Mouse (Mus musculus): Measurements from ENCODE around the gene Syn3. TPM values are rescaled to one million over a fixed set of nuclear protein-coding genes. Genes with fewer than 3 reads are reported as not detected.
"Not testable (repeated sequence)": the region's sequence is repeated elsewhere in the genome, so short reads cannot be mapped to it uniquely, and the experiment has no call there.

The Syn3 gene
- total RNA-seq, 1 experiment from 2014 or later: 3.4 TPM

DNA sequence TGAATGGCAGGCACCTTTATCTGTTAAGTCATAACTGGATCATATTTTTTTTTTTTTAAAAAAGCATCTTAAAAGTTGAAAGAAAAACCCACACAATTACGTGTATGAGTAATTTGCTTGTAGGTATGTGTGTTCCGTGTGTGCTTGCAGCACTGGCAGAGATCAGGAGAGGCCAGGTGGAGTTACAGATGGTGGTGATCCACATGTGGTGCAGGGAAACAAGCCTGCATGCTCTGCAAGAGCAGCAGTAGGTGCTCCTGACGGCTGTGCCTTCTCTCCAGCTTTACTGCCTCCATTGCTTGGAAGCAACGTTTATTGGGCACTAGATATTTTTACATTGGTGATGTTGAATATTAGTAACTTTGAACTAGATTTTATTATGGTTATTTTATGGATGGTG is 455.0 kb downstream of the Syn3 start:
- DNase-seq: no peak

DNA sequence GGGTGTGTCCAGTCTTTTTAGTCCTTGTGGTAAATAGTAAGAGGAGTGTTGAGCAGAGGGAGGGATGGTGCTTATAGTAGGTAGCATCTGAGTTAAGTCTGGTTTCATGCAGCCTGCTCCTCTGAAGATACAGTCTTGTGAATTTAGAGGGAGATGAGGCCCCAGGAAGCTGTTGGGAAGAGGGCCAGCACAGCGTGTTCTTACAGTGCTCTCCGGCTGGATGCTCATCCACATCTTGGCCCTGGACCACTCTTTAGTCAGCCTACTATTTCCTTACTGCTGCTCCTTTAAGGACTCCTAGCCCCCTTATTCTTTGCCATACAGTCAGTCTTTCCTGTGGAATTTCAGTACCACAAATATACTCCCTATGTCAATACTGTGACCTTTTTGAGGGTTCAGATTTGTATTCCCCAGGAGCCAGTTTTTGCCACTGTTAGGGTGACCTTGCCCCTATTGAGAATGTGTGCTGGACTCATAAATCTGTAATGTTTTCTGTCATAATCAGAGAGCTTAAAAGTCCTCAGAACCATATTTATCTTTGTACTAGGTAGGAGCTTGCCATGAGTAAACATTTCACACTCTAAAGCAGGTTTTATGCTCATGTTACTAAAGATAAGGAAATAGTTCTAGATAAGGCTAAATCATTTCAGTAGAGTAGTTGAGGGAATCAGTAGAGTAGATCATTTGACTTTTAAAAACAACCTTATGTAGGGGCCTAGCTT is 464.5 kb downstream of the Syn3 start:
- DNase-seq: no peak

DNA sequence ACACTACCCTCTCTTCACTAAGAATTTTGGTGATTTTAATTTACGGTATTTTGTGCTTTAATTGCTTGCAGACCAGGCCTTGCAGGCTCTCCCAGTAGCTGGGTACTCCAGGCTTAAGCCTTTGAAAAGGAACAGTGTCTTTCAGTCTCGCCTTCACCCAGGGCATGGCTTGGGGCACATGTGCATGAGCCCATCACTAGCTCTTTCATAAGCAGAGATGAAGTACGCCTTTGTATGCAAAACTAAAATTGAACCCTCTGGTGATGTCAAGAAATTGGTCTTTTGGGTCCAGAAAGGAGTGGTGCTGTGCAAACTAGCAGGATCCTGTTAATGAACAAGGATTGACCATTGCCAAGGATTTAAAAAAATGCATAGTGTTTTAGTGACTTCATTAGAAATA is 466.2 kb downstream of the Syn3 start:
- DNase-seq: no peak

DNA sequence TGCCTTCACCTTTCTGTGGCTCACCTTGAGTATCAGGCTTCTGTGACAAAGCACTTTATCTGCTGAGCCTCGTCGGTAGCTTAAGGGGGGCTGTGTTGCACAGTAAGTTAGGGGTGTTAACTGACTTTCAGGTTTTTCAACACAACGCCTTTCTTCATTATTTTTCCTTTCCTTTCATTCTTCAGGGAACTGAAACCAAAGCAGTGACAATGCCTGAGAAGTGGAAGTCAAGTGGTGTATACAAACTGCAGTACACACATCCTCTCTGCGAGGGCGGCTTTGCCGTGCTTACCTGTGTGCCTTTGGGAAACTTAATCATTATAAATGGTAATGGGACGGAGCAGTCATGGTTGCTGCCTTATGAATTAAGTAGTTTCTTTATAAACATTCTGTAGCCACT is 468.0 kb downstream of the Syn3 start:
- no peak for DNase-seq

DNA sequence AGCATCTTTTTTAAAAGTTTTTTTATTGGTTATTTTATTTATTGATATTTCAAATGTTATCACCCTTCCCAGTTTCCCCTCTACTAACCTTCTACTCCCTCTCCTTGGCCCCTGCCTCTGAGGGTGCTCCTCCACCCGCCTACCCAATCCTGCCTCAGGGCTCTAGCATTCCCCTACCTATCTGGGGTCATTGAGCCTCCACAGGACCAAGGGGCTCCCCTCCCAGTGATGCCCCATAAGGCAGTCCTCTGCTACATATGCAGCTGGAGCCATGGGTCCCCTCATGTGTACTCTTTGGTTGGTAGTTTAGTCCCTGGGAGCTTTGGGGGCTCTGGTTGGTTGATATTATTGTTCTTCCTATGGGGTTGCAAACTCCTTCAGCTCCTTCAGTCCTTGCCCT is 471.9 kb downstream of the Syn3 start:
- not testable (repeated sequence) for DNase-seq

DNA sequence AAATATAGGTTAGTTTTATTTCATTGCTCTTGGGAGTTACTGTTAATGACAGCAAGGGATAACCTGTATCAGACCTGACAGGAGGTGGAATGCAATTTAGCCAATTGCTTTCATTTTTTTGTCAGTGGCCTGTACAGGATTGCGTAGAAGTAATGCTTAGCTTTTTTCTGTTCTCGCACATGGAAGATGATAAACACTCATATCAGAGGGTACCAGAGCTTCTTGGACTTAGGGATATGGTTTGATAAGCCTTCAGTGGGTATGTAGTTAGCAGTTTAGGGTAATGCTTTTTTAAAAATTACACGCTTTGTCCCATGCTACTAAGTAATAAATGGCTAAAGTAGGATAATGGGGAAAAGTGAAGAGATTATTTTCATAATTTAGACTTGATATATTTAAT is 472.3 kb downstream of the Syn3 start:
- no peak for DNase-seq

DNA sequence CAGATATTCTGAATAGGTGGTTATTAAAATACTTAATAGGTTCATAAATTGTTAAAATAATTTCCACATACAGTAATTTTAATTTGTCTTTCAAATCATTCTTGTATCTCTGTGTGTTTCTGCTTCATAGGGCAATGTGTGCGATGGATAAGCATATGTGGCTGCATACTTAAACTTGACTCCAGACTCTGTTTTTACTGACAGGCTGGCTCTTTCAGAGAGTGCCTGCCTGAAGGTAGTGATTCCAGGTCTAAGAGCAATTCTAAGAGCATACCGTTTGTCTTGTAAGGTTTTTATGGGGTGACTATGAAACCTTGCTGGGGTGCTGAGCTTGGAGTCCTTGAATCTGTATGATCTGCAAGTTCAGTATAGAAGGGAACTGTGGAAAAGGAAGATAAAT is 472.8 kb downstream of the Syn3 start:
- DNase-seq: no peak

DNA sequence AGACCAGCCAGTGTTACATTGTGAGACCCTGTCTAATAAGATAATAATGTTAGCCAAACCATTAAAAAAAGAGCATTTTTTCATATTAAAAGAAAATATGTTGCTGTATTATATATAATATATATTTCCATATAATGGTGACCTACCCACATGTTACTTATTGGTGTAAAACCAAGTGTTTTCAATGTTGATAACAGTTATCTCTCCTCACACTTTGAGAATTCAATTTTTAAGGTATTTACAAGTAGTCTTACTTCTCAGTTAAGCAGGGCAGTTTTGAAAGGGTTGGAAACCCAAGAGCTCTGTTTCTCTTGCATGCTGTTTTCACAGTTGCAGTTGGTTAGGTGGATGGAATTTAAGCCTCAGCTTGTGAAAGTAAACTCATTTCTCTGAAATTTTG is 475.5 kb downstream of the Syn3 start:
- no peak for DNase-seq

DNA sequence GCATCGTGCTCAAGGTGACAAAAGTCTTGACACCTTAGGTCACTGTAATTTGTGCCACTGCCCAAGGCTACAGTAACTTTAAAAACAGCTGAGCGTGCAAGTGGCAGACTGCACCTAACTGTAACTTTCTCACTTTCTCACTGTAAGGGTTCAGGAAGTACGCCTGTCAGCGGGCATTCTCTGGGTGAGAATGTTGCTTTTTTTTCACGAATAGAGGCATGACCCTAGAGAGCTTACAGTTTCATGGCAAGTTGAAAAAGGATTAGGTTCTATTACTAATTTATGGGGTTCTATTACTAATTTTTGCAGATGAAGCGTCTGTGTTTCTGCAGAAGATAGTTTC is 476.3 kb downstream of the Syn3 start:
- no peak for DNase-seq

DNA sequence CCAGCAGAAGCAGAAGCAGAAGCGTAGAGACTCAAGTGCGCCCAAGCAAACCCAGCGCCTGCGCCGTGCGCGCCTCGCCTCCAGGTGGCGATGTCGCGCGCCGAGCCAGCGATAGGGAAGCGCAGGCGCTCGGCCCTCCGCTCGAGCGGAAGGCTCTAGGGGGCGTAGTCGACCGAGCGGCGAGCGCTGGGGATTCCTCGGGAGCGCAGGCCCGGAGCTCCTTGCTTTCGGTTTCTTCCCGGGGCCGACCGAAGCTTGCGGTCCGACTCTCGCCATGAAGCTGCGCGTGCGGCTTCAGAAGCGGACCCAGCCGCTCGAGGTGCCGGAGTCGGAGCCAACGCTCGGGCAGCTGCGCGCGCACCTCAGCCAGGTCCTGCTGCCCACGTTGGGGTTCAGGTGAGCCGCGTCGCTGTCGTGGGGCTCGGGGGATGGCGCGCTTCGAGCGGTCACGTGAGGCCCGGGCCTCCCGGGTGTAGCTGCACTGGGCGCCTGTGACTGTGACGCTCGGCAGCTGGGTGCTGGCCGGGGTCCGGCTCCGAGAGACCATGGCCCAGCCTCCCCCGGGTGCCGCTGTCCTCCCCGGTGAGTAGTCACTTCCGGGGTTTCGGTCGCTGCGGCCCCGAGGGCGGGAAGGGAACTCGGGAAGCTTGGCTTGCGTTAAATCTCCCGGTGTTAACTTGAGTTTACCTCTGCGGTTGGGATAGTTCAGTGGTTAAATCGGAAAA is 476.8 kb downstream of the Syn3 start, which contains the start of gene Fbxo7:
Gene Fbxo7 (plus strand): TSS at position 224 of the 725 bp plus-strand sequence.
- peak; percentile 92 for DNase-seq

DNA sequence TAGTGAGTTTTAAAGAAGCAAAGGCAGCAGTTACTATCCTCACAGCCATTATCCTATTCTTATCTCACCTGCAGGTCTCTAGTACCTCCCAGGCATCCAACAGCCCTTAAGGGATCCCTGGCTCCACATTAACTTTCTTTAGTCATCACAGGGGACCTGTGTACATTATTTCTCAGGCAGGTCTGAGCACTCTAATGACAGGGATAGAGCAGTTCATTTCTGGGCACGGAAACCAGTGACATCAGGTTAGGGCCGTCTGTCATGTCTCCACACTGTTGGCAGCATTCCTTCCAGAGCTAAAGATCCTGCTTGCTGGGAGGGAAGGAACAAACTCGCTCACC is 477.3 kb downstream of the Syn3 start:
- no peak for DNase-seq

DNA sequence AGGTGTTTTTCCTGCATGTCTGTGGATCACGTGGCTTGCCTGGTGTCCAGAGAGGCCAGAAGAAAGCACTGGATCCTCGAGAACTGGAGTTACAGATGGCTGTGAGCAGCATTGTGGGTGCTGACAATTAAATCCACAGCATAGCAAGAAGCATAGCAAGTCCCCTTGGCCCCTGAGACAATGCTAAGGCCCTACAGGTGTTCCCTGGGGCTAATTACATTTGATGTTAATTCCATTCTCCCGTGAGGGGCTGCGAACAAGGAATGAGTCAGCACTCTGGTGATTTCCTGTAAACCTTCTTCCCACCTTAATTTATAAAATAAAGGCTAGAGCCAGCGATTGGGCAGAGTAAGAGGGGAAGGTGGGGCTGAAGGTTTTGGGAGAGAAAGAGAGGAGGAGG is 479.9 kb downstream of the Syn3 start:
- DNase-seq: no peak

DNA sequence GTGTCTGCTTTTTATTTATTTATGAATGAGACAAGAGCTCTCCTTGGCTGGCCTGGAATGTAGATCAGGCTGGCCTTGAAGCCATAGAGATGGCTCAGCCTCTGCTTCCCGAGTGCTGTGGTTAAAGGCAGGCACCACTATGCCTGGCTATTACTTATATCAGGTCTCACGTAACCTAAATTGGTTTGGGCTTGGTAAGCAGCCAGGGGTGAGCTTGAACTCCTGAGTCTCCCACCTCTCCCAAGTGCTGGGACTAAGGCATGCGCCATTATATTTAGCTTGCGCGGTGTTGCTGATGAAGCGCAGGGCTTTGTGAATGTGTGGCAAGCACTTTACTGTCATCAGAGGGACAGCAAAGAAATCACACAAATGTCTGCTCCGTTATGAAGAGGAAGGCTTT is 480.9 kb downstream of the Syn3 start:
- DNase-seq: no peak

DNA sequence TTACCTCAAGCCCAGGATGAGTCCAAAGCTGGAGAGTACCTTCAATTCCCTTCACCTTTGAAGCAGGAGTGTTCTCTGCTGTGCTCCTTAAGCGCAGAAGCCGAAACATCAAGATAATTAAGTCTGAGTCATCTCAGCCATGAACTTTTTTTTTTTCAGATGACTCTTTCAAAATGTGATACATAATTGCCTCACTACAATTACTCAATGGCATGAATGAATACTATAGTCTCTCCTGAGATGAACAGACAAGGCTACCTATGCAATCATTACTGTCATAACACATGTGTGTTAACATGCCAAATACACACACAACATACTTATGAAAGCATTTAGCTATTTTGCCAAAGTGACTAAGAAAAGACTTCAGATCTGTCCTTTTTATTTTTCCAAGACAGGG is 486.9 kb downstream of the Syn3 start, which contains the start of gene Bpifc:
Gene Bpifc (minus strand): TSS at position 115 of the 400 bp plus-strand sequence.
- DNase-seq: no peak

DNA sequence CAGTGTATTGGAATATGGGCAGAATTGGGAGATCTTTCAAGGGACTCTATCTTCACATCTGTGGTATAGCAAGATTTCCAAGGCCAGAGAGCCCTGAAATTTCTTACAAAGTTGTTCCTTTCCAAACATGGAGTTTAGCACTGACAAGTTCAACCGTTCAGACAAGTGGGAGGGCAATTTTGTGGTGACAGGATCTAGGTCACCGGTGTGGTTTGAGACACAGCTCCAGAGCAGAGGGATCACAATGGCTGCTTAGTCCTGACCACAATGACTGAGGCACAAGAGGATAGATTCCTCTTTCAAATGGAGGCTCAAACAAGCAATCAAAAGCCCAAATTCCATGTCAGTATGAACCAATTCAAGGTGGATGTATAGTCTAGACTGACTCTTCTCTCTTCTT is 487.5 kb downstream of the Syn3 start:
- DNase-seq: no peak

DNA sequence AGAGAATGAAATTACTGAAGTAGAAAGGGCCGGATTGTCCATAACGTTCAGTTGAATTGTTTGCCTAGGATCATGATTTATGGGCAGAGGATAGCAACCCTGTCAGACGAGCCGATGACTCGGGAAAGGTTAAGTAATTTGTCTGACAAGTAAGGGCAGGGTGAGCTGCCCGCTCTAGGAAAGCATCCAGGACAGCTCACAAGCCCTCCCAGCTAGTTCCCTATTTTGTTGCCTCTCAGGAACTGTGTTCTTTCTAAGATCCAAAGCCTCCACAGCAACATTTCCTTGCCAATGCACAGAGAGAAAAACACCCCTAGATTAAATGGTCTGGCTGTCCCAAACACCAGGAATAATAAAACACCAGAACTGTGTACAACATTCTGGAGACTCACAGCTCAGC is 488.1 kb downstream of the Syn3 start:
- peak; percentile 13 for DNase-seq

DNA sequence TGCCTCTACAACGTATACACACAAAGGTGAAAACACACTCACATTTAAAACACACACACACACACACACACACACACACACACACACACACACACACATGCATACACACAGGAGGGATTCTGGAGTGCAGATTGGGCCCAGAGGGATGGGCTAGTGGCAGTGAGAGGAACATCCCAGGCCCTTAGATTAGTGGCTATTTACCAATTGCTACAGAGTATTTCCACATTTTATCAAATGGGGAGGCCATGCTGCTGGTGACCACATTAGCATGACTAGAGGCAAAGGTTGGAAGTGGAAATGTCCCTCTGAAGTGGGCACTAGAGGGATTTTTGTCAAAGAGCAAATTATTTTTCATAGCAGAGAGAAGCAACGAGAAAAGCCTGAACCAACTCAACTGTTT is 489.0 kb downstream of the Syn3 start:
- DNase-seq: no peak

DNA sequence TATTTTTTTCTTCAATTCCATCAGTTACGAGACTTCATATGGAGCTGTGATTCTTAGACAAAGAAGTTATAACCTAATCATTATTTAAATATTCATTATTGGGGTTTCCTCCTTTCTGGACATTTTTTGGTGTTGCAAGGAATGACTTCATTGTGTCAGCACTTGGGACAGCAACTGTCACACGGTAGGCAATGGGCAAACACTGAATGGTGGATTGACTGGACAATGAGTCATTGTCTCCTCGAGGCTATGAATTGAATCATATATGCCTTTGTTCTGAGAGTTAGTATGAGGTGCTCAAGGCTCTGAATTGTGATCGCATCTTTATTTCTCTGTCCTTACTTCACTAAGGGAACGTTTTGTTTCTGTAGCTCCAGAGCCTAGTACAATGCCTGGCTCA is 492.2 kb downstream of the Syn3 start:
- DNase-seq: no peak

Other genes starting within 250 kb of the Syn3 start
- gene Timp3, start 198.5 kb downstream of the Syn3 start, total RNA-seq (2021): 388 and 389 TPM in 2 replicates
- 563 and 663 TPM in 2 replicates for gene Hsp90b1, start 206.6 kb upstream of the Syn3 start, total RNA-seq (2021)
- gene Ttc41, start 206.9 kb upstream of the Syn3 start, total RNA-seq (2021): 3.3 and 3.5 TPM in 2 replicates

All from adrenal gland, postnatal 25 days (tissue).